8 mouse cellular contexts compared by ENCODE assay signal in genomic region chr10:58559901-58560300, GRCm38 (mm10).
A peak's percentile ranks its signal among the peaks of the same experiment; 100 is the strongest.
DNase-seq lines count a peak whose midpoint lies in the region; ATAC-seq and TF ChIP-seq lines count a peak whose summit lies in the region.

No protein-coding gene starts in this region.

- peak; percentile 84 for TF ChIP-seq CTCF in stomach, postnatal 0 days (IDR thresholded peaks at IDR 0.05; ENCODE audit: low read depth)

- no peak overlapping the region for H3K27ac ChIP-seq in stomach, postnatal 0 days (replicated peaks)

- no peak overlapping the region for H3K4me3 ChIP-seq in stomach, postnatal 0 days (ENCODE audit: low read depth, low read length)

- H3K9ac ChIP-seq in stomach, postnatal 0 days (ENCODE audit: low read length): no peak overlapping the region

- intact Hi-C loops in heart, postnatal 36 days (cut with DNase I): loop anchor here (2.0 kb wide), 2 partner anchors 61 to 115 kb away; partner anchors contain the start of gene Edar

- no peaks in the 10 kb centered on the region for H3K27me3 ChIP-seq in stomach, postnatal 0 days (ENCODE audit: control insufficient read depth, insufficient read depth, low read length)

- peak; percentile 58 for DNase-seq in CD4-positive, CD25-positive, alpha-beta regulatory T cell, adult 2 months (ENCODE audit: low read depth, low spot score)
- peak; percentile 13 to 14 for DNase-seq in B cell, adult 2 months
- DNase-seq in cerebellum, postnatal 10 days: peak; percentile 68 to 75
- peak; percentile 11 to 18 for DNase-seq in heart, postnatal 36 days
- peak; percentile 41 to 65 for DNase-seq in kidney, postnatal 4 days
- DNase-seq in stomach, postnatal 0 days (ENCODE audit: low spot score): peak; percentile 47

- WGBS in stomach, postnatal 0 days: 19% methylated on average over 3 of the region's 3 CpGs

- H3K4me1 ChIP-seq in stomach, postnatal 0 days (replicated peaks; ENCODE audit: control insufficient read depth, insufficient read depth): no peaks in the 10 kb centered on the region

- no peaks in the 10 kb centered on the region for H3K9me3 ChIP-seq in stomach, postnatal 0 days (ENCODE audit: control insufficient read depth, low read length)

- no peak for TF ChIP-seq EP300 in stomach, postnatal 0 days (optimal IDR thresholded peaks at IDR 0.05)

- ATAC-seq in CD4-positive, CD25-positive, alpha-beta regulatory T cell, adult 4 months: no peak
- ATAC-seq in megakaryocyte, adult 5-6 weeks (ENCODE audit: poor library complexity, severe bottlenecking): 0 out of 2 replicates have a peak, but pooled peaks have one; percentile 47
- peak; percentile 60; the same call in 1 of the 2 replicates for ATAC-seq in stomach, postnatal 0 days (ENCODE audit: low FRiP score, low TSS enrichment)

- no peak overlapping the region for H3K4me2 ChIP-seq in stomach, postnatal 0 days (replicated peaks; ENCODE audit: low read depth)

- H3K36me3 ChIP-seq in stomach, postnatal 0 days (ENCODE audit: control insufficient read depth, insufficient read depth, low read length): no peaks in the 10 kb centered on the region

Comparison
In these comparisons a context has a peak if more than half of its experiments do, and no peak if none do; other contexts are left out.
1. DNase-seq: peak in every context shown above with its lines; median percentile 72 in cerebellum, postnatal 10 days; 58 in CD4-positive, CD25-positive, alpha-beta regulatory T cell, adult 2 months; 53 in kidney, postnatal 4 days; 47 in stomach, postnatal 0 days; 14 in heart, postnatal 36 days; 14 in B cell, adult 2 months.